Mouse (Mus musculus) ES-CJ7 (cell line): ENCODE measurements around the gene Mlycd.
"Not testable (repeated sequence)": the region's sequence is repeated elsewhere in the genome, so short reads cannot be mapped to it uniquely, and the experiment has no call there.

ENCODE experiments used
- DNase-seq: peaks from one replicate; pipeline ENCODE4 v3.0.0; 2011; ENCODE audit warnings: low read depth, low spot score

Mlycd gene

GRCm38 (mm10) chr8:119394524-119395026 is at the start of gene Mlycd:
Gene Mlycd, plus strand, starts transcription at chr8:119394878.
- DNase-seq: peak; percentile 87

DNA sequence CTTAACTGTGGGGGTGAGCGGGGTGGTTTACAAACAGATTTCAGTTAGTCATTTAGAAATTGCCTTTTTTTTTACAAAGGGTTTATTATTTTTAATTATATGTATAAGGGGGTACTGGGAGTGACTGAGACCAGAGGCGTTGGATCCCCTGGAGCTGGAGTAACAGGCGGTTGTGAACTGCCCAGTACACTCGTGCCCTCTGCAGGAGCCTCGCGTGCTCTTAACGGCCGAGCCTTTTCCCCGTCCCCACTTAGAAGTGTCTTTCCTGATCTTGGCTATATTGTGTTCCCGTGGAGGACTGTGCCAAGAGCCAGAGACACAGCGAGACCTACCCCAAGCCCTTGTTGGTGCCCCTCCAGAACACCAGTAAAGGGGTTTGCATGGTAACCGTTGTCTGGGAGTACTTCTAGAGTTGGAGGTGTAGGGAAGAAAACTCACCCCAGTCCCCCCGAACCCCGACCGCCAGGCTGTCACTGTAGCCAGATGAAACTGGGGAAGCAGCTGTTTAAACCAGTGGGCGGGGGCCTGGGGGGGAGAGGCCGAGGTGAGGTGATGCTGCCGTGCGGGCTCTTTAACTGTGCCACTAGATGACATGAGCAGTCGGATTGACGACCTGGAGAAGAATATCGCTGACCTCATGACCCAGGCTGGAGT is 49.5 kb upstream of the Mlycd start:
- no peak for DNase-seq

DNA sequence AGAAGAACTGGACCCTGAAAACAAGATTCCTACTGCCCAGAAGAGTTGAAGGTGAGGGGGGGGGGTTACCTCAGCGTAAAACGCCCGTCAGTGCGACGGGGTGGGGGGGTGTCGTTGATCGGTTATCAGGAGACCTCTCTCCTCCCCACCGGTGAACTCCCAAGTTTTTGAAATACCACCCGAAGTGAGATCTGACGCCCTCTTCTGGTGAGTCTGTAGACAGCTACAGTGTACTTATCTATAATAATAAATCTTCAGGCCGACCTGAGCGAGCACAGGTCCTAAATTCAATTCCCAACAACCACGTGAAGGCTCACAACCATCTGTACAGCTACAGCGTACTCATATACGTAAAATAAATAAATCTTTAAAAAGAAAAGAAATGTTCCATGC is 49.0 kb upstream of the Mlycd start:
- DNase-seq: peak; percentile 54

DNA sequence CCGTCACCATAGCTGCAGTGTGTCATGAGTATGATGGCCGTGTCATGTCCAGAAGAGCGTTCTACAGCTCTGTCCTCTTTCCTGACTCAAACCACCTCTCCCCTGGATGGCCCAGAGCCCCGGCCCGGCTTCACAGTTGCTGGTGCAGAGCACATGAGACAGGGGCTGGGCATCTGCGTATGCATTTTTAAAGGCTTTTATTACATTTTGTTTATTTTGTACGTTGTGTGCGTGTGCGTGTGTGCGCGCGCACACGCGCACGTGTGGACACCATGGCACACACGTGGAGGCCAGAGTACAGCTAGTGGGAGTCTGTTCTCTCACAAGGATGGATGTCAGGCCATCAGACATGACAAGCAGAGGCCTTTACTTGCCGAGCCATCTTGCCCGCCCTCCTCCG is 43.0 kb upstream of the Mlycd start:
- DNase-seq: no peak

DNA sequence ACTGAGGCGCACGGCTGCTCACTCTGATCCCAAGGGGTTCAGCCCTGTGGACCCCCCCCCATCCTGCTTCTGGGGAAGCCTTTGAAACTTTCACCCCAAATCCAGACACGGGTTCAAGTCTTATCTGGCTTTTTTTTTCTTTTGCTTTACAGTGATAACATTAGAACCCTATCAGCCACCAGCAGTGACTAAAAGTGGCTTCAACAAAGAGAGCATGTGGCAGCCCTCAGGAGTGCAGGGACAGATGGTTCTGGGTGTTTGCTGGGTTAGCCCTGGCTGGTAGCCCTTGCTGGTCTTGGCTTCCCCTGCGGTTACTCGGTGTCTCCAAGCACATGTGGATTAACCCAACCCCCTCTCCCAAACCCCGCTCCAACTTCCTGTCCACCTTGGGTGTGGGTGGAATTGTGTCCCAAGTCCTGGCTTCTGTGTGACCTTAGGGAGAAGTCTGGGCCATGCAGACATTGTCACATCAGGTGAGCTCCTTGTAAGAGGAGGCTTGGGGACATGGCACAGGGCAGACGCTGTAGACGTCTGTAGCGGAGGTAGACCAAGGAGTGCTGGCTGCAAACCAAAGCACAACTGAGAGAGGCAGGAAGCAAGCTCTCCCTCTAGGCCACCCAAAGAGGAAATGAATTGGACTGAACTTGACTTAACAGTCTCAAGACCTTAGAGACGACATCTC is 41.6 kb upstream of the Mlycd start:
- DNase-seq: no peak

- no peak for DNase-seq
These were observed 41.0 kb upstream of the Mlycd start for GRCm38 (mm10) chr8:119353659-119354023.

DNA sequence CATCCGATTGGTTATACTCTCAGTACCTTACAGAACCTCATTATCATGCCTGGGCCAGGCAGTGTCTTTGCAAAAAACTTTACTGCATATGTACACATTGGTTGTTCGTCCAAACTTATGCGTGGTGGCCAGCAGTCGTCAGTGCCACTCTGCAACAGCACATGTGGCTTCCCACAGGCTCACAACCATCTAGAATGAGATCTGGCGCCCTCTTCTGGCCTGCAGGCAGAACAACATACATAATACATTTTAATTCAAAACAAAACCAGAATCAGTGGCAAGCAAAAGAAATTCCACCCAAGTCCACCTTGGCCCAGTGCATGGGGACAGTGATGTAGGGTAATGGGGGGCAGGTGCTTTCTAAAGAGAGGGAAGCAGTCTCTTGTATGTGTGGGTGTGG is 38.0 kb upstream of the Mlycd start:
- peak; percentile 70 for DNase-seq

- no peak for DNase-seq
These were observed 36.5 kb upstream of the Mlycd start for GRCm38 (mm10) chr8:119358175-119358574.

DNA sequence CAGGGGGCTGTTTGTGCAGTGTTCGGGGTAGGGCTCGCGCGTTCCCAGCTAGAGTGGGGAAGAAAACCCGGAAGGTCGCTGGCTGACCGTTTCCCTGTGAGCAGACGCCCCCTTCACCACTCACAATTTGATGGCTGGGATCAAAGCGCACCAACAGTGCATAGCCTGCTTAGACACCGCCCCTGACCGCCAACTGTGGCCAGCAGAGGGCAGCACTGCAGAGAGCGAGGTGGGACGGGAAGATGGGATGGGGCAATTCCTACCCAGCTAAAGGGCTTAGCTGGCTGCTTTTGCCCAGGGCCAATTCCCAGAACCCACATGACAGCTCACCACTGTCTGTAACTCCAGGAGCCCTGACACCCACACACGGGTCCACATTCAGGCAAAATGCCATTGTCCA is 35.8 kb upstream of the Mlycd start:
- DNase-seq: peak; percentile 93

DNA sequence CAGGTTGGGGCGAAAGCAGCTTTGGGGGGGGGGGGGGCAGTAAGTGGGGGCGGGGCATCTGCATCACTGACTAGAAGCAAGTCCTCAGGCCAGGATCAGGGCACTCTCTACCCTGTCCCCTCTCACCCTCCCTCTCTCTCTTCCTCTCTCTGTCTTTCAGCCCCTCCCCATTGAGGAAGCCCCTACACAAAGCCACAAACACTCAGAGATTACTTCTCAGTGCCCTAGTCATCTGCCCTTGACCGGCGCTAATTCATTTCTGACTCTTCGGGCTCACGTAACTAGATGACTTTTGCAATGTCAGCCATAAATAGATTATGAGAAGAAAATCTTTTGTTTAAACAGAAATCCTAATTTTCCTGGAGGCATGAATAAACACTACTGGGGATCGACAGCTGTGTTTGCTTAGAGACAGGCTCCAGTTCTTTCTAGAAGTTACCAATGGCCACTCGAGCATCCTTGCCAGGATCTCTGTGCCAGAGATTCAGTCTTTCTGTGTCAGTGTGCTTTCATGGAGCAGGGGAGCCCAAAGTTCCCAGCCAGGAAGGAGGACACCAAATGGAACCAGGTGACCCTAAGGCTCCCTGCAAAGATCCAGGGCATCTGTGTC is 33.9 kb upstream of the Mlycd start:
- no peak for DNase-seq

- not testable (repeated sequence) for DNase-seq
These were observed 20.0 kb upstream of the Mlycd start for GRCm38 (mm10) chr8:119374716-119375115.

DNA sequence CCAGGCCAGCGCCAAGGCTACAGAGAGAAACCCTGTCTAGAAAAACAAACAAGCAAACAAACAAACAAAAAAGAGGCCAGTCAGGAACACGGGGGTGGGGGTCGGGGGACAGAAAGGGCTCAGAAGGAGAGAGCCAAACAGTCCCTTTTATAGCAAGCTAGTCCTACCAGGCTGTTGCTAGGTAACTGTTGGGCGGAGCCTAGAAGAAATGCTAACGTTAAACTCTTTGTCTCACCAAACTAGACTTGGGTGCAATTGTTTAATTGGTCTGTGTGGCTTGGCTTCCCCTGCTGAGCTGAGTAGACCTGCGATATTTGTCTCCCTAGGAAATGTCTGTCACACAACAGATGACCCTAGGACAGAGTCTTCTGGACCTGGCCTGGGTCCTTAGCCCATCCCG is 16.2 kb upstream of the Mlycd start:
- DNase-seq: peak; percentile 65

DNA sequence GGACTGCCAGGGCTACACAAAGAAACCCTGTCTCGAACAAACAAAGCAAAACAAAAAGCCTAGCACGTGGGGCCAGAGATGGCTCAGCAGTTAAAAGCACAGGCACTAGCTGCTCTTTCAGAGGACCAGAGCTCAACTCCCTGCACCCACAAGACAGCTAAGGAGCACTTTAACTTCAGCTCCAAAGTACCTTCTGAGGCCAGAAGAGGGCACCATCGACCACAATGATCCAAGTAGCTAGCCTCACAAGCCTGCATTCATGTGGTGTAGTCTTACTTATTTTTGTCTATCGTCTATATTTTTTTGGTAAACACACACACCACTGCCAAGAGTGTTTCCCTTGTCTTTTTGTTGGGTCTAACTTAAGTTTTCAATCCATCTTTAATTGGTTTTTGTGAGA is 14.1 kb upstream of the Mlycd start:
- peak; percentile 86 for DNase-seq

GRCm38 (mm10) chr8:119384478-119384877 is 10.2 kb upstream of the Mlycd start:
- peak; percentile 89 for DNase-seq

- DNase-seq: no peak
These were observed 8.8 kb upstream of the Mlycd start for GRCm38 (mm10) chr8:119385854-119386253.

DNA sequence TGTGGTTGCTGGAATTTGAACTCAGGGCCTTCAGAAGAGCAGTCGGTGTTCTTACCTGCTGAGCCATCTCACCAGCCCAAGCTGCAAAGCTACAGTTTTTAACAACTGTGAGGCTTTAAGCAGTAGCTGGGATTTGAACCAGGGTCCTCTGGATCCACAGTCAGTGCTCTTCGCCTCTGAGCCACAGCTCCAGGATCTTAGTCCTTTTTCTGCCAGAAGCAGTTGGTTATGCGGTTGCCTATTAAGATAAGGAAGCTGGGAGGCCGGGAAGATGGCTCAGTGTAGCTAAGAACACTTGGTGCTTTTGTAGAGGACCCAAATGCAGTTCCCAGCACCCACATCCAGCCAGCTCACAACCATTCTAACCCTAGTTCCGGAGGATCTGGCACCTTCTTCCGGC is 7.7 kb upstream of the Mlycd start:
- DNase-seq: no peak

GRCm38 (mm10) chr8:119394097-119394496 is 581 bp upstream of the Mlycd start:
- DNase-seq: no peak

- no peak for DNase-seq
These were observed 633 bp downstream of the Mlycd start for GRCm38 (mm10) chr8:119395072-119395950.

DNA sequence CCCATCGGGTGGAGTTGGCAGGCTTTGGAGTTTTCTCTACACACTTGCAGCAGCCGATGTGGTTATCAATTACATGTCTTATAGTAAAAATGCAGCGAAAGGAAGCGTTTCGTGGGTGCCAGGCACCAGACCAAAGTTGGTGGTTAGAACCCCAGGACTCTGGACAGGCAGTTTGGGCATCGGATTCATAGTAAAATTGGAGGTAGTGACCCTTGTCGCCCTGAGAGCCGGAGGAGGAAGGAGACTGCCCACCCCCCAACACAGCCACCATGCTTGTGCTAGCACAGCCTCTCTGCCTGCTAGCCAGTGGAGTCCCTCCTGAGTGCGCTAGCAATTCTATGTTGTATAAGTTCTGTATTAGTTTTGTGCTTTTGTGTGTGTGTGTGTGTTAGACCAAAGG is 3.9 kb downstream of the Mlycd start:
- no peak for DNase-seq

DNA sequence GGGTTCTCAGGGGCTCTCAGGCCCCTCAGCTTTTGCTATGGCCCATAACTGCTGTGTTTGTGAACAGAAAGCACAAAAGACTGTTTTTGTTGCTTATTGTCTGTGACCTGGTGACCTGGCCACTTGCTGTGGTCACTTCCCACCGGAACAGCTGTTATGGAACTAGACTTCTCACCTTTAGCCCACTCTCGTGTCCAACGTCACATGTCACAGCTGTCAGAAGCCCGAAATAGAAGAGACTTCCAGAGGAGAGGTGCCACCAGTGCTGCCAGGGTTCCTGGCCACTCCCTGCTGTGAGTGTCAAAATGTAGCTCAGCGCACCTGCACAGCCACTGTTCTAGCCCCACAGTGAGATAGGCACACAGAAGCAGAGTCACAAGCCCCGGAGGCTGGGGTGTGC is 4.6 kb downstream of the Mlycd start:
- DNase-seq: no peak

DNA sequence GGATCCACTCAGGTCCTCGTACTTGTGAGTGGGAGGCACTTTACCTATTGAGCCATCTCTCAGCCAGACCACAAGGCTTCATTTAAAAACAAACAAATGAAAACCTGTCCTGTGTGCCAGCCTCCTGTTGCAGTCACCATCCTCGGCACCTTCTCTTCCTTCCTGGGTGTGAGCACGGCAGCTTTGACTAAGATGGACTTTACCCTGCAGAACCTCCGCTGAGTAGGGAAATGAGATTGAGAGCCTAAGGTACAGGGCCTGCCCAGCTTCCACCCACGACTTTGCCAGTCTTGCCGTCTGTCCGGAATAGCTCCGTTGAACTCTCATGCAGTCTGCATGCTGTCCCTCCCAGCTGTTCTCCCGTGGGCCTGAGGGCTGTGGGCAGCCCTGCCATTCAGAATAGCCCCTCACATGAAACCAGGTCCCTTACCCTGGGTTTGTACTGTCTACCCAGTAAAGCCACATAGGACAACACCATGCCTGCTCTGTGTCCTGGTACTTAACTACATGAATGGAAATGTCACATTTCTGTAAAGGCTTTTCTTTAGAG is 5.5 kb downstream of the Mlycd start:
- no peak for DNase-seq

DNA sequence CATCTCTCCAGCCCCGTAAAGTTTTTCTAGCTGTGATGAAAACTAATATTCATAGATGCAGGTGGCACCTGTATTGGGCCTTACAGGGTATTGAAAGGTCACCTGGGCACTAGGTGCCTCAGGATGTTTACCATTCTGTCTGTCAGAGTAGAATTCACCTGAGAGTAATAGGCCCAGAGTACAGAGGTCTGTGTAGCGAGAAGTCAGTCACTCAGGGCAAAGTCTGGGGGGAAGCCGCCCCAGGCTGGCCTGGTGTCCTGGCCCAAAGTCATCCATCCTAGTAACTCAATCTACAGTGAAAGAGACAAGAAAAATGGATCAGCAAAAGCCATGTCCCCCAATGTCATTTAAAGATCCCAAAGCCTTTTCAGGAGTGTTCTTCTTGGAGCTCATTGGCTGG is 6.2 kb downstream of the Mlycd start:
- DNase-seq: no peak
